31 mouse cellular contexts compared by ENCODE assay signal in the genomic region with DNA sequence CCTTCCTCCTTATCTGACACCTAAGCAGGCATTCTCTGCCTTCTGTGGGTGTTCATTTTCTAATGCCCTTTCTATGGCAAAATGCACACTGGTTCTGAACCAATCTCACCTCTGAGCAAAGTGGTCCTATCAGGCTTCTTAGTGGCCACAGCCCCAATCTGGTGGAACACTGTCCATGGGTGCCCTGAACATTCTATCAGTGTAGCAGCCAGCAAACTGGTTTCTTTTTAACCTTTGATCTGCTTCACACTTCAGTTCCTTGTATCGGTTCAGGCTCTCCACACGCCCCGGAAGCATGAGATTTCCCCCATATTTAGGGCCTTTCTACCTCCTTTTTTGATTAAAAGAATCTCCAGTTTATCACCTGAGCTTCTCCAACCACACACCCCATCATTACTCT. TPM values are rescaled to one million over a fixed set of nuclear protein-coding genes. Genes with fewer than 3 reads are reported as not detected.
DNase-seq lines count a peak whose midpoint lies in the region; ATAC-seq and TF ChIP-seq lines count a peak whose summit lies in the region.
"Had no signal": no experiment of that assay in that cellular context is flagged by ENCODE, and none has a peak within 500 bp of the region (broad histone marks: within the 10 kb centered on the region; RNA-seq: fewer than 3 reads in every experiment).

No protein-coding gene starts in this region.

- ATAC-seq in intestine, embryonic 16.5 days, result peak; percentile 85
- ATAC-seq in forebrain, embryonic 12.5 days (ENCODE audit: low FRiP score), result no peak
- ATAC-seq: CD4-positive, CD25-positive, alpha-beta regulatory T cell, adult 4 months; forebrain, embryonic 14.5 days; forebrain, embryonic 16.5 days had no signal

- intact Hi-C loops in heart, adult 2 months (cut with DNase I), result no loop called here
- intact Hi-C loops in left cerebral cortex, postnatal 4 days (cut with DNase I), result no loop called here

- no peaks in the 10 kb centered on the region for H3K9me3 ChIP-seq in intestine, embryonic 16.5 days (ENCODE audit: control insufficient read depth, low read length)
- no peaks in the 10 kb centered on the region for H3K9me3 ChIP-seq in forebrain, embryonic 12.5 days
- H3K9me3 ChIP-seq: embryonic facial prominence, embryonic 13.5 days; embryonic facial prominence, embryonic 15.5 days; G1E had no signal

- H3K9ac ChIP-seq in heart, adult 2 months (ENCODE audit: low read depth, low read length), result no peak overlapping the region
- no peak overlapping the region for H3K9ac ChIP-seq in intestine, embryonic 16.5 days (ENCODE audit: low read depth, low read length)
- no peak overlapping the region for H3K9ac ChIP-seq in forebrain, embryonic 12.5 days
- H3K9ac ChIP-seq: embryonic facial prominence, embryonic 13.5 days; embryonic facial prominence, embryonic 15.5 days had no signal

- peak; percentile 58 for DNase-seq in heart, adult 11 months
- no peak for DNase-seq in heart, adult 2 months
- no peak for DNase-seq in left cerebral cortex, postnatal 4 days
- no peak for DNase-seq in urinary bladder, adult 2 months (ENCODE audit: low spot score)
- DNase-seq: adrenal gland, adult 2 months; adrenal gland, postnatal 10 days; adrenal gland, postnatal 25 days; B cell, adult 2 months; cerebellum, adult 11 months; cerebellum, adult 18-20 months; cerebellum, adult 8-10 months; cerebellum, adult 9-11 months; cerebellum, postnatal 14 days; cerebellum, postnatal 36 days; embryo, embryonic 11 days had no signal

- H3K27ac ChIP-seq in heart, adult 2 months, result no peak overlapping the region
- H3K27ac ChIP-seq in intestine, embryonic 16.5 days (ENCODE audit: low read length), result peak overlapping the region; percentile 17; the same call in 1 of the 2 replicates
- peak overlapping the region; percentile 30; the same call in 1 of the 2 replicates for H3K27ac ChIP-seq in small intestine, adult 2 months (ENCODE audit: insufficient read depth, low read depth, low read length)
- H3K27ac ChIP-seq in forebrain, embryonic 12.5 days, result no peak overlapping the region
- H3K27ac ChIP-seq: embryonic facial prominence, embryonic 13.5 days; embryonic facial prominence, embryonic 15.5 days had no signal

- H3K79me2 ChIP-seq in heart, adult 2 months (replicated peaks; ENCODE audit: control insufficient read depth, insufficient read depth, low read length), result no peaks in the 10 kb centered on the region

- TF ChIP-seq POLR2A in heart, adult 2 months (IDR thresholded peaks at IDR 0.05; ENCODE audit: insufficient read depth, low read depth, low read length), result no peak
- no peak for TF ChIP-seq POLR2A in small intestine, adult 2 months (IDR thresholded peaks at IDR 0.05; ENCODE audit: low read depth, low read length)

- H3K4me1 ChIP-seq in heart, adult 2 months (ENCODE audit: control insufficient read depth, insufficient read depth, low read length), result no peaks in the 10 kb centered on the region
- H3K4me1 ChIP-seq in intestine, embryonic 16.5 days (ENCODE audit: control insufficient read depth, insufficient read depth, low read length), result peaks cover 7% of the 10 kb centered on the region; the same call in 1 of the 2 replicates
- peaks cover 13% of the 10 kb centered on the region for H3K4me1 ChIP-seq in small intestine, adult 2 months (ENCODE audit: control insufficient read depth, insufficient read depth, insufficient read length, low read length)
- no peaks in the 10 kb centered on the region for H3K4me1 ChIP-seq in forebrain, embryonic 12.5 days
- H3K4me1 ChIP-seq: embryonic facial prominence, embryonic 13.5 days; embryonic facial prominence, embryonic 15.5 days had no signal

- no peak for TF ChIP-seq EP300 in heart, adult 2 months (IDR thresholded peaks at IDR 0.05; ENCODE audit: insufficient read depth, low read depth, low read length)

- WGBS in heart, adult 2 months, result 91% methylated on average over 3 of the region's 3 CpGs
- 69% methylated on average over 3 of the region's 3 CpGs for WGBS in intestine, embryonic 16.5 days
- 34% methylated on average over 3 of the region's 3 CpGs for WGBS in small intestine, adult 2 months
- WGBS in forebrain, embryonic 12.5 days, result 93% methylated on average over 3 of the region's 3 CpGs

- H3K36me3 ChIP-seq in heart, adult 2 months (ENCODE audit: control insufficient read depth, insufficient read depth, low read length), result no peaks in the 10 kb centered on the region; the same call in 1 of the 2 replicates
- H3K36me3 ChIP-seq in intestine, embryonic 16.5 days (ENCODE audit: control insufficient read depth, insufficient read depth, low read length), result 0 out of 2 replicates have a peak, but pooled peaks cover 2% of the 10 kb centered on the region
- peaks cover 10% of the 10 kb centered on the region for H3K36me3 ChIP-seq in small intestine, adult 2 months (ENCODE audit: control insufficient read depth, insufficient read depth, low read length)
- peaks cover 22% of the 10 kb centered on the region for H3K36me3 ChIP-seq in forebrain, embryonic 12.5 days (replicated peaks)

- H3K4me3 ChIP-seq in heart, adult 2 months, result no peak overlapping the region
- no peak overlapping the region for H3K4me3 ChIP-seq in intestine, embryonic 16.5 days (ENCODE audit: low read length)
- no peak overlapping the region for H3K4me3 ChIP-seq in small intestine, adult 2 months (ENCODE audit: low read depth, low read length)
- no peak overlapping the region for H3K4me3 ChIP-seq in forebrain, embryonic 12.5 days (replicated peaks)
- H3K4me3 ChIP-seq: embryonic facial prominence, embryonic 13.5 days; embryonic facial prominence, embryonic 15.5 days; erythroblast, embryonic 14.5 days had no signal

- H3K27me3 ChIP-seq in heart, adult 2 months (ENCODE audit: control insufficient read depth, insufficient read depth, low read length), result no peaks in the 10 kb centered on the region
- no peaks in the 10 kb centered on the region for H3K27me3 ChIP-seq in intestine, embryonic 16.5 days (replicated peaks; ENCODE audit: control insufficient read depth, insufficient read depth, low read length)
- no peaks in the 10 kb centered on the region for H3K27me3 ChIP-seq in small intestine, adult 2 months (ENCODE audit: control insufficient read depth, insufficient read depth, low read length)
- no peaks in the 10 kb centered on the region for H3K27me3 ChIP-seq in forebrain, embryonic 12.5 days
- H3K27me3 ChIP-seq: CH12.LX; embryonic facial prominence, embryonic 13.5 days; embryonic facial prominence, embryonic 15.5 days had no signal

- no peak for TF ChIP-seq CTCF in heart, adult 2 months (IDR thresholded peaks at IDR 0.05)
- TF ChIP-seq CTCF in small intestine, adult 2 months (IDR thresholded peaks at IDR 0.05; ENCODE audit: extremely low read depth, insufficient read length, insufficient replicate concordance, low read depth, low read length), result no peak

- H3K4me2 ChIP-seq in intestine, embryonic 16.5 days (ENCODE audit: low read depth, low read length), result no peak overlapping the region
- H3K4me2 ChIP-seq in forebrain, embryonic 12.5 days, result no peak overlapping the region
- H3K4me2 ChIP-seq: embryonic facial prominence, embryonic 13.5 days; embryonic facial prominence, embryonic 15.5 days had no signal

RNA-seq across cellular contexts. Expression of a gene that starts 18.0 kb away (rescaled TPM):
- total RNA-seq in heart, adult 2 months (2021), result 1 to 10 TPM; 3.1 to 4.3 TPM
- polyA plus RNA-seq in heart, adult 2 months (2012; rRNA removed), result 1.8 and 2.2 TPM in 2 replicates
- polyA plus RNA-seq in intestine, embryonic 16.5 days (2015; fragmentation: Nextera tagmentation; extraction: Ambion mirVana), result 6.3 and 6.7 TPM in 2 replicates
- 2.5 and 3.7 TPM in 2 replicates for polyA plus RNA-seq in small intestine, adult 2 months (2012; rRNA removed)
- 13.3 and 14.1 TPM in 2 replicates for polyA plus RNA-seq in forebrain, embryonic 12.5 days (2016; fragmentation: Nextera tagmentation; extraction: Ambion mirVana)
- total RNA-seq in left cerebral cortex, postnatal 4 days (2021), result 10 to 100 TPM; 95.4 to 98.7 TPM
- polyA plus RNA-seq in urinary bladder, adult 2 months (2012; rRNA removed), result 1.4 and 2.6 TPM in 2 replicates
- polyA plus RNA-seq: G1E had no signal

RNA-seq across cellular contexts. Expression of a gene that starts 36.2 kb away (rescaled TPM):
- not detected for total RNA-seq in heart, adult 2 months (2021)
- 0.15 TPM in 1 of 2 replicates, not detected in the other for polyA plus RNA-seq in heart, adult 2 months (2012; rRNA removed)
- polyA plus RNA-seq in intestine, embryonic 16.5 days (2015; fragmentation: Nextera tagmentation; extraction: Ambion mirVana), result 0.09 and 0.11 TPM in 2 replicates
- polyA plus RNA-seq in small intestine, adult 2 months (2012; rRNA removed), result not detected in 2 replicates
- polyA plus RNA-seq in forebrain, embryonic 12.5 days (2016; fragmentation: Nextera tagmentation; extraction: Ambion mirVana), result 0.06 TPM in 1 of 2 replicates, not detected in the other
- total RNA-seq in left cerebral cortex, postnatal 4 days (2021), result not detected
- polyA plus RNA-seq in urinary bladder, adult 2 months (2012; rRNA removed), result not detected in 2 replicates
- total RNA-seq: adrenal gland, adult 2 months; adrenal gland, postnatal 10 days; adrenal gland, postnatal 25 days; adrenal gland, postnatal 4 days; CH12.LX; common myeloid progenitor, adult 5-6 weeks had no signal
- polyA plus RNA-seq: adrenal gland, adult 2 months; brain, embryonic 14.5 days; embryonic facial prominence, embryonic 11.5 days; embryonic facial prominence, embryonic 13.5 days; embryonic facial prominence, embryonic 15.5 days; erythroblast, embryonic 14.5 days; forebrain, embryonic 11.5 days; forebrain, embryonic 14.5 days; G1E had no signal

RNA-seq across cellular contexts. Expression of a gene that starts 36.3 kb away (rescaled TPM):
- 10 to 100 TPM; 27.2 to 27.3 TPM for total RNA-seq in heart, adult 2 months (2021)
- 8.8 and 17.5 TPM in 2 replicates for polyA plus RNA-seq in heart, adult 2 months (2012; rRNA removed)
- 38.9 and 39.1 TPM in 2 replicates for polyA plus RNA-seq in intestine, embryonic 16.5 days (2015; fragmentation: Nextera tagmentation; extraction: Ambion mirVana)
- polyA plus RNA-seq in small intestine, adult 2 months (2012; rRNA removed), result 8.4 and 8.6 TPM in 2 replicates
- polyA plus RNA-seq in forebrain, embryonic 12.5 days (2016; fragmentation: Nextera tagmentation; extraction: Ambion mirVana), result 72.1 and 77.1 TPM in 2 replicates
- total RNA-seq in left cerebral cortex, postnatal 4 days (2021), result 100 to 1,000 TPM; 133 to 135 TPM
- polyA plus RNA-seq in urinary bladder, adult 2 months (2012; rRNA removed), result 23.6 and 26.1 TPM in 2 replicates

RNA-seq across cellular contexts. Expression of a gene that starts 50.0 kb away (rescaled TPM):
- 10 to 100 TPM; 29.1 to 31.0 TPM for total RNA-seq in heart, adult 2 months (2021)
- polyA plus RNA-seq in heart, adult 2 months (2012; rRNA removed), result 17.4 and 32.8 TPM in 2 replicates
- 25.0 and 25.3 TPM in 2 replicates for polyA plus RNA-seq in intestine, embryonic 16.5 days (2015; fragmentation: Nextera tagmentation; extraction: Ambion mirVana)
- polyA plus RNA-seq in small intestine, adult 2 months (2012; rRNA removed), result 3.4 and 6.6 TPM in 2 replicates
- polyA plus RNA-seq in forebrain, embryonic 12.5 days (2016; fragmentation: Nextera tagmentation; extraction: Ambion mirVana), result 54.1 and 60.7 TPM in 2 replicates
- total RNA-seq in left cerebral cortex, postnatal 4 days (2021), result 10 to 100 TPM; 81.7 to 84.6 TPM
- polyA plus RNA-seq in urinary bladder, adult 2 months (2012; rRNA removed), result 48.9 and 53.3 TPM in 2 replicates

Comparison
In these comparisons a context has a peak if more than half of its experiments do, and no peak if none do; other contexts are left out.
1. H3K27ac ChIP-seq: peak in intestine, embryonic 16.5 days (single experiment) and small intestine, adult 2 months (single experiment); none in heart, adult 2 months (single experiment) and forebrain, embryonic 12.5 days (single experiment).